Mouse (Mus musculus) testis, adult 2 months (tissue): ENCODE data around the gene Pkd1l2. TPM values are rescaled to one million over a fixed set of nuclear protein-coding genes. Genes with fewer than 3 reads are reported as not detected.
A peak's percentile ranks its signal among the peaks of the same experiment; 100 is the strongest.

ENCODE experiments used
- H3K27ac ChIP-seq: fragments of 200-500 bp; 2 replicates; pipeline ENCODE4 v1.5.1; 2012; ENCODE audit warnings: low read depth, low read length; ENCODE audit not compliant: control insufficient read depth, insufficient read depth
- H3K27me3 ChIP-seq: fragments of 200-500 bp; 2 replicates; pipeline ENCODE4 v1.6.1; 2012; ENCODE audit warnings: mild to moderate bottlenecking, low read length, moderate library complexity; ENCODE audit not compliant: control insufficient read depth, insufficient read depth
- H3K36me3 ChIP-seq: fragments of 200-500 bp; 2 replicates; pipeline ENCODE4 v1.6.1; 2012; ENCODE audit warnings: mild to moderate bottlenecking, low read length; ENCODE audit not compliant: control insufficient read depth, insufficient read depth
- H3K4me1 ChIP-seq: fragments of 200-500 bp; 2 replicates; pipeline ENCODE4 v1.6.1; 2012; ENCODE audit warnings: low read length; ENCODE audit not compliant: control insufficient read depth, insufficient read depth
- H3K4me3 ChIP-seq: fragments of 200-500 bp; 2 replicates; pipeline ENCODE4 v1.5.1; 2012; ENCODE audit warnings: low read depth, mild to moderate bottlenecking, low read length, moderate library complexity, mixed read lengths; ENCODE audit not compliant: control insufficient read depth
- CTCF ChIP-seq: fragments of 200-500 bp; IDR thresholded peaks from 2 replicates; pipeline ENCODE4 v1.5.1; 2012; ENCODE audit warnings: low read depth, mild to moderate bottlenecking, inconsistent platforms, low read length, moderate library complexity; ENCODE audit not compliant: control insufficient read depth, insufficient read depth, insufficient replicate concordance
- POLR2A ChIP-seq: fragments of 200-500 bp; IDR thresholded peaks from 2 replicates; pipeline ENCODE4 v1.6.1; 2012; ENCODE audit warnings: low read depth, mild to moderate bottlenecking, inconsistent platforms, low read length, moderate library complexity; ENCODE audit not compliant: control insufficient read depth
- polyA plus RNA-seq: library from polyadenylated mRNA; depleted of rRNA; stranded (reverse); fragments of >200 nt; gene quantifications from 2 replicates; pipeline ENCODE4 v1.2.3, GENCODE M21; 2012

The Pkd1l2 gene
- polyA plus RNA-seq, 1 experiment = 3.1 TPM

GRCm38 (mm10) chr8:117015670-117016069, 66.6 kb downstream of the Pkd1l2 start:
- H3K27ac ChIP-seq = no peak overlapping the region
- H3K4me1 ChIP-seq = no peaks in the 10 kb centered on the region
- no peaks in the 10 kb centered on the region for H3K36me3 ChIP-seq
- H3K27me3 ChIP-seq = no peaks in the 10 kb centered on the region
- TF ChIP-seq CTCF = no peak
- TF ChIP-seq POLR2A = no peak
- no peak overlapping the region for H3K4me3 ChIP-seq

DNA sequence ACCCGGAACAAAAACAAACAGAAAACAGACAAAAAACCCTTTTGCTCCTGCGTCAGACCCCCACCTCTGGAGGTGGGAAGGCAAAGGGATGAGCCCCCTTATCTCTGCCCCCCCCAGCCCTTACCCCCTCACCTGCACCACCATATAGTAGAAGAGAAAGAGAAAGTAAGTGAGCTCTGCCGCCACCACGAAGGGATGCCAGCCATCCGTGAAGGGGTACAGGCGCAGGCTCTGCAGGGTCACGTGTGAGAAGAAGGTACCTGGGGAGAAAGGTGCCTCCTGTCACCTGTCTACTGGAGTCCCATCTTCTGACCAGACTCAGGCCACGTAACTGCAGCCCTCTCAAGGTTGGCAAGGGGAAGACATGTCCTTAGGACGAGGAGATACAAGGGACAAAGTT, 70.9 kb downstream of the Pkd1l2 start:
- H3K27me3 ChIP-seq = no peaks in the 10 kb centered on the region
- no peak overlapping the region for H3K4me3 ChIP-seq
- no peak overlapping the region for H3K27ac ChIP-seq
- TF ChIP-seq POLR2A = no peak
- TF ChIP-seq CTCF = no peak
- H3K4me1 ChIP-seq = no peaks in the 10 kb centered on the region
- H3K36me3 ChIP-seq = no peaks in the 10 kb centered on the region

DNA sequence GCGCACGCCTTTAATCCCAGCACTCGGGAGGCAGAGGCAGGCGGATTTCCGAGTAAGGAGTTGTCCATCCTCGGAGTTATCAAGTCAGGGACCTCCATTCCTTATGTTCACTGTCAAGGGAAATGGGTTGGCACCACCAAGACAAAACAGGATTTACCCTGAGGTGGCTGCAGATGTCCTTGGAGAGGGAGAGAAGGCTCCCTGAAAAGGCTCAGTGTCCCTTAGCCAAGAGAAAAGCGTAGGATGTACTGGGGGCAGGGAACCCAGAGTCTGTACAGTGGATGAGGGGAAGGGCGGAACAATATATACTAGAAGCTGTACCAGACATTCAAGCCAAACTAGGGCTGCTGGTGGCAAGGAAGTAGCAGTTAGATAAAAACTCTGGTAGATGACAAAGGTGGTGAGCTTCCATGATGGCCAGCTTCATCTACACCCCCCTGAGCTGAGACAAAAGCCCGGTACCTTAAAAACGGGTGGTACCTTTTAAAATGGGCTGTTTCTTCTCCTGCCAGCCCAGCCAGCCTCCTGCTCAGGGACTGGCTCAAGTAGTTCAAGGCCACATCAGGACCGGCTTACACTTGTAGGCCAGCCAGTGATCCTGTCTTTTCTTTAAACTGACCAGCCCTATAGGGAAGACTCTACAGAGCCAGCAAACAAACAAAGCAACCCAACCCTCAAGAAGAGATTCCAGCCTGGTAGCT, 88.1 kb downstream of the Pkd1l2 start:
- Histone ChIP-seq H3K36me3 (no peaks in the 10 kb centered on the region), H3K4me3 (peak overlapping the region; percentile 45; the same call in 1 of the 2 replicates), H3K27me3 (no peaks in the 10 kb centered on the region), H3K27ac (no peak overlapping the region), H3K4me1 (peaks cover 8% of the 10 kb centered on the region; the same call in 1 of the 2 replicates)
- TF ChIP-seq CTCF (no peak), POLR2A (no peak)

DNA sequence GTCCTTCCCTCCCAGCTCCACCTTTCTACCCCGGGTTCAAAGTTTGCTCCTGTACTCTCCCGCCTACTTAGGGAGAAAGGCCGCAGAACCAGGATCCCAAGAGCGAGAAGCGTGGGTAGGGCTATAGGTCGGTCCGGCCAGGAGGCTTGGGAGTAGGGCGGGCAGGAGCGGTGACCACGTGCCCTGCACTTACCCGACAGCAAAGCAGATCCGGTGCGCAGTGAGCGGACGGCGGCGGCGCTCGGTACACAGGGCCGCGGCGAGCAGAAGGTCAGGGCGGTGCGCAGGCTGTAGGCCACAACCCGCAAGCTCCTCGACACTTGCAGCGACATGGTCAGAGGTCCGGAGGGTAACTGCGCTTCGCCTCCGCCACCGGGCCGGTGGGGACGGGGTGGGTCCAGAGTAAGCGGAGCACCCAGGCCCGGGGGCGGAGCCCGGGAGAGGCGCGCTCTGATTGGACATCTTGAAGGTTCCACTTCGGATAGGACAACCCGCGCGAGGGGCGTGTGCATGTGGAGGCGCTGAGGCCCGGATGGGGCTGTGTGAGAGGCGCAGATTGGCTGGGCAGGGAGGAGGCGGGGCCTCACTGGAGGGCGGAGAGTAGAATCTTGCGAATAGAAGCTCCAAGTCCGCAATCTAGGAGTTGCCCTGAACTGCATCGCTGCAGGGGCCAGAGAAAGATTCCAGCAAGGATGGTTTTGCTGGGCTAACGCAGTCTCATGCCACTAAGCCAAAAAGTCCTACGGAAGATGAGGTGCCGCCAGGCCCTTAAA, 89.0 kb downstream of the Pkd1l2 start, which contains the start of gene Gcsh:
Gcsh (minus strand) TSS at position 443 of the 773 bp plus-strand sequence.
- H3K4me3 ChIP-seq = peak within 1 kb of the TSS; percentile 90
- peak within 1 kb of the TSS; percentile 76 for H3K27ac ChIP-seq
- TF ChIP-seq POLR2A (peak; percentile 69; the same call in 1 of the 2 replicates), CTCF (no peak)
- H3K4me1 ChIP-seq = peaks cover 8% of the 10 kb centered on the region; the same call in 1 of the 2 replicates
- no peaks in the 10 kb centered on the region for H3K36me3 ChIP-seq
- H3K27me3 ChIP-seq = no peaks in the 10 kb centered on the region

- TF ChIP-seq POLR2A (no peak), CTCF (no peak)
- Histone ChIP-seq H3K4me1 (peaks cover 8% of the 10 kb centered on the region; the same call in 1 of the 2 replicates), H3K27ac (no peak overlapping the region; the same call in 1 of the 2 replicates), H3K4me3 (peak overlapping the region; percentile 90), H3K27me3 (no peaks in the 10 kb centered on the region), H3K36me3 (no peaks in the 10 kb centered on the region)
Measured at GRCm38 (mm10) chr8:116992176-116992971, 89.9 kb downstream of the Pkd1l2 start.

DNA sequence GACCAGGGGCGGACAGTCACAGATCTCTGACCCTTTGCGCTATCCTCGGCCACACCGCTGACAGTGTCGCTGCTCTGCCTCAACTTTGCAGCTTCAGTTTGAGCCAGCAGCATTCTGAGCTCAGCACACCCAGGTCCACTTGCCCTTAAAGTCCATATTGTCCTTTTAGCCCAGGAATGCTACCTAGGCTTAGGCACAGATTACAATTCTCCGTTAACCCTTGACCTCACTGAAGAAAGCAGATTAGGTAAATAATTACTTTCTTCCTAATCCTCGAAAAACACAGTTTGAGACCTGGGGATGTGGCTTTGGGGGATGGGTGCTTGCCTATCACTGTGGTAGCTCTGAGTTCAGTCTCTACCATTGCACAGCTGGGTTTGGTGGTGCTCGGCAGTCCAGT, 91.0 kb downstream of the Pkd1l2 start:
- TF ChIP-seq CTCF = no peak
- TF ChIP-seq POLR2A = no peak
- H3K4me1 ChIP-seq = peaks cover 8% of the 10 kb centered on the region; the same call in 1 of the 2 replicates
- no peak overlapping the region for H3K4me3 ChIP-seq
- no peak overlapping the region for H3K27ac ChIP-seq
- no peaks in the 10 kb centered on the region for H3K36me3 ChIP-seq
- H3K27me3 ChIP-seq = no peaks in the 10 kb centered on the region

DNA sequence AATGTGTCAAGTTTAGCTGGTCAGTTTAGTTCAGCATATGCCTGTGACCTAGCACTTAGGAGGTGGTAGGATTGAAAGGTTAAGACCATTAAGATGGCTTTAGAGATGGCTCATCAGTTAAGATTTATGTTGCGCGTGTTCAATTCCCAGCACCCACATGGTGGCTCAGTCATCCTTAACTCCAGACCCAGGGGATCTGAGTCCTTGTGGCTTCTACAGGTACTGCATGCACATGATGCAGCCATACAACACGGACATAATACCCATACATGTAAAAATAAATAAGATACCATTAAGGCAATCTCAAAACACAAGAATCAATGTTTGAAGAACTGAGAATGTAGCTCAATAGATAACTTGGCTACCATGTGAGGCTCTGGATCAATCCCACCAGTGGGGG, 92.4 kb downstream of the Pkd1l2 start:
- H3K4me3 ChIP-seq = no peak overlapping the region
- peaks cover 8% of the 10 kb centered on the region; the same call in 1 of the 2 replicates for H3K4me1 ChIP-seq
- H3K27me3 ChIP-seq = no peaks in the 10 kb centered on the region
- no peak for TF ChIP-seq POLR2A
- no peak for TF ChIP-seq CTCF
- H3K36me3 ChIP-seq = no peaks in the 10 kb centered on the region
- no peak overlapping the region for H3K27ac ChIP-seq
